Mouse (Mus musculus) brain, embryonic 14.5 days (tissue): ENCODE data around the gene Olfr1535. TPM values are rescaled to one million over a fixed set of nuclear protein-coding genes. Genes with fewer than 3 reads are reported as not detected.

Experiments used
- DNase-seq: peaks from one replicate; pipeline ENCODE4 v3.0.0-alpha.2; 2011; ENCODE audit warnings: low read depth
- CTCF ChIP-seq: fragments of 200-500 bp; IDR thresholded peaks from 2 replicates; pipeline ENCODE4 v1.5.1; 2012; ENCODE audit warnings: inconsistent platforms, mild to moderate bottlenecking, moderate library complexity, borderline replicate concordance; ENCODE audit not compliant: insufficient read depth, insufficient read length; ENCODE audit errors: extremely low read depth
- POLR2A ChIP-seq: fragments of 200-500 bp; IDR thresholded peaks from 2 replicates; pipeline ENCODE4 v1.6.1; 2012; ENCODE audit warnings: mild to moderate bottlenecking, inconsistent platforms, borderline replicate concordance; ENCODE audit not compliant: poor library complexity, insufficient read depth, insufficient read length, severe bottlenecking; ENCODE audit errors: extremely low read depth
- polyA plus RNA-seq: library from polyadenylated mRNA; depleted of rRNA; stranded (reverse); fragments of >200 nt; gene quantifications from 2 replicates; pipeline ENCODE4 v1.2.3, GENCODE M21; 2012; rRNA removed

Olfr1535 gene
- polyA plus RNA-seq: not detected in 2 replicates

GRCm38 (mm10) chr13:21559793-21560192 lies at the start of gene Olfr1535:
TSS of gene Olfr1535 (minus strand) at chr13:21559893.
- TF ChIP-seq POLR2A: no peak
- TF ChIP-seq CTCF: no peak
- no peak for DNase-seq

DNA sequence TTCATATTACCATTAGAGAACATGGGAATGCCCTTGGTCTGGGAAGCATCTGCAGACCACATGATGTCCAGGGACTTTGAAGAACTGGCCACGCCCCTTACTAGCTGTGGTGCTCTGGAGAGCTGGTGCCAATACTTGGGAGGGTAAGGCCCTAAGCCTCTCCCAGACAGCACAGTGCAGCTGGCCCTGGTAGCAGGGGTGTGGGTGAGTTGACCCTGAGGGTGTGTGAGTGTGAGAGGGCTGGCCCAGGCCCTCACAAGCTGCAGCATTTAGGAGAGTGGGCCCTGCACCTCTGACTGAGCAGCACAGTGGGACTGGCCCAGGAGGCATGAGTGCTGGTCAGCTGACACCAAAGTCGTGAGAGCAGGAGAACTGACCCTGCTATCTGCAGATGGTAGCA lies 31.9 kb upstream of the Olfr1535 start:
- TF ChIP-seq POLR2A (no peak), CTCF (no peak)
- no peak for DNase-seq

DNA sequence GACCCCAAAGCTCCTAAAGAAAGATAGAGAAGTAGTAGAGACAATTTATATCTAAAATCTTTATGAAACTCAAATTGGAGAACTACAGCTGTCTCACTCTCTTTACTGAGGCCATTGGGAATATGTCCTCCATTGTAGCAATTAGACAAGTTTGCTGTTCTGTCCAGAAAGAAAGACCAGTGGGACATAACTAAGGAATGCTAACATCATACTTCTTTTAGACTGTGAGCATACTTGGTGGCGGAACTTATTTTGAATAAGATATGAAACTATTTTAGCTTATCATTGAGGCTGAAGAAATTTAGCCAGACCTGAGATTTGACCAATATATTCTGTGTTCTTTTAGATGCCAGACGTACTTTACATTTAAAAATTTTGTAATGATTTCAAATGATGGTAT lies 22.0 kb upstream of the Olfr1535 start, which contains the start of gene Olfr1364:
Gene Olfr1364, minus strand, starts transcription at position 101 of the 400 bp plus-strand sequence.
- no peak for TF ChIP-seq POLR2A
- TF ChIP-seq CTCF: no peak

GRCm38 (mm10) chr13:21550416-21551110 lies 9.1 kb downstream of the Olfr1535 start:
- DNase-seq: peak; percentile 0
- TF ChIP-seq POLR2A (no peak), CTCF (no peak)

More for the DNA sequence above, 22.0 kb upstream of the Olfr1535 start, which contains the start of gene Olfr1364:
- no peak for DNase-seq

- no peak for TF ChIP-seq POLR2A
- no peak for TF ChIP-seq CTCF
- DNase-seq: no peak
Observed at GRCm38 (mm10) chr13:21549487-21549886, 10.2 kb downstream of the Olfr1535 start.

DNA sequence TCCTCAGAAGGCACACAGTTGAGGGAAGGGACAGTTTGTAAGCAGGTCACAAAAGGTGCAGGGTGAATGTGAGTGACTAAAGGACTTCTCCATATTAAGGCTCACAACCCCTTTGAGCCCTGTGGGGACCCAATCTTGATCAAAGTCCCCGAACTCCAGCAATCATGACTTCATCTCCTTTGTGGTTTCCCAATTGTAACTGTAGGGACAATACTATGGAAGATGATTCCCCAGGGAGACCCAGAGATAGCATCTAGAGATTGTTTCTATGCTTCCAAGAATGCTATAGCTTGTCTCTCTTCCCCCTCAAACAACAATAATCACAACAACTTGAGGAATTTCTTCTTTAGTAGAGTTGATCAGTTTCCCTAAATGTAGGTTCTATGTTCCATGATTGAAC lies 17.0 kb downstream of the Olfr1535 start, which contains the start of gene Olfr1366:
Gene Olfr1366, minus strand, starts transcription at position 101 of the 400 bp plus-strand sequence.
- no peak for TF ChIP-seq CTCF
- no peak for TF ChIP-seq POLR2A
- no peak for DNase-seq

DNA sequence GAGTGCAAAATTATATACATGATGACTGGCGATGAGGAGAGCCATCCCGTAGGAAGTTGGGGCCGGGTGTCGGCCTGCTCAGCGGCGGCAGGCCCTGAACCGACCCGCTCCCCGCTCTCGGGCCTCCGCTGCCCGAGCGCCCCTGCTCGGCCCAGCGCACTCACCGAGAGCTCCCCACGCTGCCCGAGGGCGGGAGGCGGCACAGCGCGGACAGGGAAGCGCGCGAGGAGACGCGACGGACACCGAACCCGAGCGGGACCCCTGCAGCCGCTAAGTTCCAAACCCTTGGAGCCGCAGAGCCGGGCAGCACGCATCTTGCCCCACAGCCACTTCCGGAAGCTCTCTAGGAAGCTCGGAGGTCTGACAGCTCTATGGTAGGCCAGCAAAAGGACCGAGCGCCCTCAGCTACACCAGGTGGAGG lies 28.9 kb downstream of the Olfr1535 start, which contains the start of gene Zkscan8:
Gene Zkscan8, minus strand, starts transcription at position 340 of the 421 bp plus-strand sequence.
- TF ChIP-seq POLR2A (peak; percentile 67), CTCF (no peak)
- peak; percentile 96 for DNase-seq

DNA sequence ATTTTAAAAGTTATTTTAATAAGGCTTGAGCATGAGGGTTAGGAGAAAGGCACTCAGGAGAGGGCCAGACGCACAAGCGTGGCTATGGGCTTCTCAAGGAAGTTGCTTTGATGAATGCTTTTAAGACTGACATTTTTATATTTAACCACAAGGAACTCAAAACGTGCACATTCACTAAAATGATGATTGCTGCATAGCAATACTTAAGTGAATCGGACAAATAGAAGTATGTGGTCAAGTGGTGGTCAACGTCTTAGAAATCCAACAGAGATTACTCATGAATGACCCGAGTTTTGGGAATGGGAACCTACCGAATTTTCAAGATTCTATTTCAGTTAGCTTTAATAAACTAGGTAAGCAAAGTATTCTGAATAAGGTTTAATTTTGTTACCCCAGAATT lies 29.6 kb downstream of the Olfr1535 start:
- peak; percentile 11 for DNase-seq
- TF ChIP-seq POLR2A (no peak), CTCF (no peak)

DNA sequence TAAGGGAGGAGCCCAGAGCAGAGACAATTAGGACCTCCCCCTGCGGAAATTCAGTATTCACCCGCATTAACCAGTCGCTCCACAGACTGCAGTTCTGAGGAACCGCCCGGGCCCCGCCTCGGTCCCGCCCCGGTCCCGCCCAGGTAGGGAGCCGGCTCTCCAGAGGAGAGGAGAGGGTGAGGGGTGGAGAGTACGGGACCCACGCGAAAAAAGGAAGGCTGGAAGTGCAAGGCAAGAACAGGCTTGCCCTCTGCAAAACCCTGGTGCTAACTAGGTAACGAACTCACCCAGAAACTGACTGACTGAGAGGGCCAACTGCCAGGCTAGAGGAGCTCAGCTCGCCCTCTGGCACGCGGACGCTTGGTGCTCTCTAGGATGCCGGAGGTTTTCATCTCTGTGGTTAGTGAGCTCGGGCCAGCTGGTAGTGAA lies 53.5 kb downstream of the Olfr1535 start:
- peak; percentile 95 for DNase-seq
- TF ChIP-seq CTCF: no peak
- no peak for TF ChIP-seq POLR2A

Other genes with a start within 250 kb of the Olfr1535 start
- gene Gpx6, start 247.8 kb downstream of the Olfr1535 start, polyA plus RNA-seq: 0.11 TPM in 1 of 2 replicates, not detected in the other
- gene Olfr1367, start 213.0 kb downstream of the Olfr1535 start, polyA plus RNA-seq: not detected in 2 replicates
- gene Zscan12, start 197.1 kb downstream of the Olfr1535 start, polyA plus RNA-seq: 9.5 and 10.2 TPM in 2 replicates
- 70.2 and 89.7 TPM in 2 replicates for gene Zkscan3, start 157.1 kb downstream of the Olfr1535 start, polyA plus RNA-seq
- gene Pgbd1, start 118.8 kb downstream of the Olfr1535 start, polyA plus RNA-seq: 4.1 and 4.9 TPM in 2 replicates
- 35.6 and 36.7 TPM in 2 replicates for gene Zscan26, start 106.2 kb downstream of the Olfr1535 start, polyA plus RNA-seq
- gene Nkapl, start 91.4 kb downstream of the Olfr1535 start, polyA plus RNA-seq: 1.2 TPM in 2 replicates
- gene Zkscan4, start 81.0 kb downstream of the Olfr1535 start, polyA plus RNA-seq: 4.7 and 5.7 TPM in 2 replicates
- gene Gm10065, start 80.5 kb downstream of the Olfr1535 start, polyA plus RNA-seq: not detected in 2 replicates
- gene AK157302, start 64.7 kb downstream of the Olfr1535 start, polyA plus RNA-seq: 0.24 and 0.55 TPM in 2 replicates
- gene Gm11273, start 58.5 kb downstream of the Olfr1535 start, polyA plus RNA-seq: 7.3 and 7.5 TPM in 2 replicates
- 11.4 and 12.0 TPM in 2 replicates for gene Zkscan8, start 28.8 kb downstream of the Olfr1535 start, polyA plus RNA-seq
- not detected in 2 replicates for gene Olfr1366, start 17.1 kb downstream of the Olfr1535 start, polyA plus RNA-seq
- not detected in 2 replicates for gene Olfr1364, start 21.9 kb upstream of the Olfr1535 start, polyA plus RNA-seq
- not detected in 2 replicates for gene Olfr1362, start 54.1 kb upstream of the Olfr1535 start, polyA plus RNA-seq
- gene Olfr11, start 82.6 kb upstream of the Olfr1535 start, polyA plus RNA-seq: not detected in 2 replicates
- gene Olfr1361, start 103.5 kb upstream of the Olfr1535 start, polyA plus RNA-seq: not detected in 2 replicates
- gene Olfr1360, start 117.5 kb upstream of the Olfr1535 start, polyA plus RNA-seq: not detected in 2 replicates
- not detected in 2 replicates for gene Olfr1359, start 138.2 kb upstream of the Olfr1535 start, polyA plus RNA-seq
- 11.3 and 14.5 TPM in 2 replicates for gene Hist1h2bl, start 156.2 kb upstream of the Olfr1535 start, polyA plus RNA-seq
- gene Hist1h2ai, start 156.5 kb upstream of the Olfr1535 start, polyA plus RNA-seq: 14.3 and 24.3 TPM in 2 replicates
- 39.0 and 49.4 TPM in 2 replicates for gene Hist1h3h, start 157.8 kb upstream of the Olfr1535 start, polyA plus RNA-seq
- gene Hist1h2bm, start 162.2 kb upstream of the Olfr1535 start, polyA plus RNA-seq: 17.0 and 18.2 TPM in 2 replicates
- 17.8 and 19.9 TPM in 2 replicates for gene Hist1h4j, start 175.2 kb upstream of the Olfr1535 start, polyA plus RNA-seq
- gene Hist1h4k, start 190.6 kb upstream of the Olfr1535 start, polyA plus RNA-seq: 20.2 and 29.6 TPM in 2 replicates
- 21.4 and 26.4 TPM in 2 replicates for gene Hist1h2ak, start 193.9 kb upstream of the Olfr1535 start, polyA plus RNA-seq
- gene Hist1h2bn, start 194.2 kb upstream of the Olfr1535 start, polyA plus RNA-seq: 13.5 and 30.8 TPM in 2 replicates
- gene Hist1h1b, start 220.7 kb upstream of the Olfr1535 start, polyA plus RNA-seq: 4.3 and 4.5 TPM in 2 replicates
- 35.6 and 40.1 TPM in 2 replicates for gene Hist1h3i, start 223.5 kb upstream of the Olfr1535 start, polyA plus RNA-seq
- 8.8 and 12.7 TPM in 2 replicates for gene Hist1h2an, start 227.3 kb upstream of the Olfr1535 start, polyA plus RNA-seq
- 2.5 TPM in 2 replicates for gene Hist1h2bp, start 227.6 kb upstream of the Olfr1535 start, polyA plus RNA-seq